In the genomic region with DNA sequence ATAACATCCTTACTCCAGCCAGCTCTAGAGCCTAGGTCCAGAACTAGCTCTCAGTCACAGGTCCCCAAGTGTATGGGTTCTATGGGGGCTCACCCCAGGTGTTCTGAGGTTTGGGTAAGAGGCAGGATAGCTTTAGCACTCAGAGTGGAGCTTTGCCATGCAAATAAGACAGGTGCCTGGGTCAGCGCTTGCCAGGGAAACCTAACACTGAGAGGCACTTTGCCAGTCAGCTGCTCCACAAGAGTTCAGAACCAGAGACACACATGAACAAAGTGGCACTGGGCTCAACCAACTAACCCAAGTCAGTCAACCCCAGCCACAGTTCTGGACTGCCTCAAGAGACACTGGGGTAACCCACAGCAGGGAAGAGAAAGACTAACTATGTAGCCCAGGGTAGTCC, we compare ENCODE assay signal across 24 mouse cellular contexts. TPM values are rescaled to one million over a fixed set of nuclear protein-coding genes. Genes with fewer than 3 reads are reported as not detected.
DNase-seq lines count a peak whose midpoint lies in the region; ATAC-seq and TF ChIP-seq lines count a peak whose summit lies in the region.
"Had no signal": no experiment of that assay in that cellular context is flagged by ENCODE, and none has a peak within 500 bp of the region (broad histone marks: within the 10 kb centered on the region; RNA-seq: fewer than 3 reads in every experiment).

No protein-coding gene starts in this region.

- 0 out of 2 replicates have a peak overlapping the region, but pooled peaks have one; percentile 3 for H3K27ac ChIP-seq in intestine, postnatal 0 days (ENCODE audit: low read depth, low read length)
- no peak overlapping the region for H3K27ac ChIP-seq in intestine, embryonic 15.5 days
- H3K27ac ChIP-seq: embryonic facial prominence, embryonic 10.5 days; embryonic facial prominence, embryonic 12.5 days; forebrain, embryonic 13.5 days; forebrain, embryonic 15.5 days had no signal

- H3K9ac ChIP-seq in intestine, postnatal 0 days (ENCODE audit: low read depth, low read length): no peak overlapping the region
- H3K9ac ChIP-seq in intestine, embryonic 15.5 days: no peak overlapping the region
- H3K9ac ChIP-seq: embryonic facial prominence, embryonic 12.5 days; forebrain, embryonic 13.5 days; forebrain, embryonic 15.5 days had no signal

- no peak for TF ChIP-seq CTCF in intestine, postnatal 0 days (IDR thresholded peaks at IDR 0.05; ENCODE audit: low read depth)

- 100% methylated on average over 1 of the region's 1 CpGs for WGBS in intestine, postnatal 0 days
- 94% methylated on average over 1 of the region's 1 CpGs for WGBS in intestine, embryonic 15.5 days

- H3K4me3 ChIP-seq in intestine, postnatal 0 days (ENCODE audit: low read depth, low read length): no peak overlapping the region
- H3K4me3 ChIP-seq in intestine, embryonic 15.5 days (replicated peaks): no peak overlapping the region
- H3K4me3 ChIP-seq: embryonic facial prominence, embryonic 10.5 days; embryonic facial prominence, embryonic 12.5 days; forebrain, embryonic 13.5 days; forebrain, embryonic 15.5 days had no signal

- intact Hi-C loops in gastrocnemius, postnatal 36 days (cut with DNase I): no loop called here

- H3K4me1 ChIP-seq in intestine, postnatal 0 days (replicated peaks; ENCODE audit: control insufficient read depth, insufficient read depth, low read length): no peaks in the 10 kb centered on the region
- no peaks in the 10 kb centered on the region for H3K4me1 ChIP-seq in intestine, embryonic 15.5 days (replicated peaks)
- H3K4me1 ChIP-seq: embryonic facial prominence, embryonic 10.5 days; embryonic facial prominence, embryonic 12.5 days; forebrain, embryonic 13.5 days; forebrain, embryonic 15.5 days had no signal

- no peak; the same call in 1 of the 2 replicates for ATAC-seq in intestine, postnatal 0 days
- ATAC-seq in intestine, embryonic 15.5 days: no peak
- ATAC-seq: activated CD4-positive, CD25-positive, alpha-beta regulatory T cell, adult 4 months; CD4-positive, CD25-positive, alpha-beta regulatory T cell, adult 4 months; forebrain, embryonic 13.5 days; forebrain, embryonic 15.5 days; Patski had no signal

- no peaks in the 10 kb centered on the region for H3K9me3 ChIP-seq in intestine, postnatal 0 days (ENCODE audit: control insufficient read depth)
- H3K9me3 ChIP-seq in intestine, embryonic 15.5 days: no peaks in the 10 kb centered on the region
- H3K9me3 ChIP-seq: embryonic facial prominence, embryonic 10.5 days; embryonic facial prominence, embryonic 12.5 days; forebrain, embryonic 13.5 days; forebrain, embryonic 15.5 days; G1E had no signal

- DNase-seq in gastrocnemius, adult 18-20 months (ENCODE audit: low spot score): peak; percentile 66
- no peak for DNase-seq in gastrocnemius, postnatal 10 days
- peak; percentile 35 to 56 for DNase-seq in gastrocnemius, adult 8-10 months (ENCODE audit: low spot score in 2 of 2)
- no peak for DNase-seq in gastrocnemius, postnatal 36 days
- DNase-seq: adrenal gland, adult 8-10 months; adrenal gland, postnatal 14 days; adrenal gland, postnatal 36 days; B cell, adult 2 months; cerebellum, adult 11-12 months; cerebellum, adult 2 months; cerebellum, adult 9-10 months; cerebellum, postnatal 10 days; cerebellum, postnatal 25 days had no signal

- no peaks in the 10 kb centered on the region for H3K27me3 ChIP-seq in intestine, postnatal 0 days (replicated peaks; ENCODE audit: control insufficient read depth, insufficient read depth, low read length)
- no peaks in the 10 kb centered on the region for H3K27me3 ChIP-seq in intestine, embryonic 15.5 days (replicated peaks)
- H3K27me3 ChIP-seq: CH12.LX; embryonic facial prominence, embryonic 12.5 days; forebrain, embryonic 13.5 days; forebrain, embryonic 15.5 days; Patski had no signal

- H3K36me3 ChIP-seq in intestine, postnatal 0 days (ENCODE audit: control insufficient read depth, insufficient read depth): peaks cover 86% of the 10 kb centered on the region
- H3K36me3 ChIP-seq in intestine, embryonic 15.5 days: peaks cover 64% of the 10 kb centered on the region

- H3K4me2 ChIP-seq in intestine, postnatal 0 days (replicated peaks; ENCODE audit: low read depth): no peak overlapping the region
- no peak overlapping the region for H3K4me2 ChIP-seq in intestine, embryonic 15.5 days (replicated peaks)
- H3K4me2 ChIP-seq: embryonic facial prominence, embryonic 12.5 days; forebrain, embryonic 13.5 days; forebrain, embryonic 15.5 days had no signal

RNA-seq across cellular contexts. Expression of a gene that starts 12.6 kb away (rescaled TPM):
- 1 to 10 TPM; 1.2 to 1.4 TPM for total RNA-seq in gastrocnemius, adult 18-20 months (2021)
- 1 to 10 TPM; 2.4 to 3.4 TPM for total RNA-seq in gastrocnemius, postnatal 10 days (2021)
- total RNA-seq in gastrocnemius, adult 8-10 months (2022): 1 to 10 TPM in 3 of 4 experiments, under 1 TPM in 1; 0.73 to 1.3 (median 1.1) TPM
- total RNA-seq in gastrocnemius, postnatal 36 days (2021): 1 to 10 TPM in 1 of 2 experiments, under 1 TPM in 1; 0.67 to 1.4 TPM
- 1.6 TPM in 2 replicates for polyA plus RNA-seq in intestine, postnatal 0 days (2015; fragmentation: Nextera tagmentation; extraction: Ambion mirVana)
- 2.8 and 2.9 TPM in 2 replicates for polyA plus RNA-seq in intestine, embryonic 15.5 days (2015; fragmentation: Nextera tagmentation; extraction: Ambion mirVana)
- polyA plus RNA-seq: G1E had no signal

RNA-seq across cellular contexts. Expression of a gene that starts 35.2 kb away (rescaled TPM):
- 10 to 100 TPM; 32.7 to 34.2 TPM for total RNA-seq in gastrocnemius, adult 18-20 months (2021)
- 10 to 100 TPM; 39.8 to 43.1 TPM for total RNA-seq in gastrocnemius, postnatal 10 days (2021)
- 10 to 100 TPM; 29.2 to 37.7 (median 33.5) TPM for total RNA-seq in gastrocnemius, adult 8-10 months (2022)
- 10 to 100 TPM; 27.3 to 28.3 TPM for total RNA-seq in gastrocnemius, postnatal 36 days (2021)
- polyA plus RNA-seq in intestine, postnatal 0 days (2015; fragmentation: Nextera tagmentation; extraction: Ambion mirVana): 5.6 and 7.3 TPM in 2 replicates
- polyA plus RNA-seq in intestine, embryonic 15.5 days (2015; fragmentation: Nextera tagmentation; extraction: Ambion mirVana): 16.8 and 17.2 TPM in 2 replicates

RNA-seq across cellular contexts. Expression of a gene that starts 35.6 kb away (rescaled TPM):
- 10 to 100 TPM; 20.0 to 21.4 TPM for total RNA-seq in gastrocnemius, adult 18-20 months (2021)
- 10 to 100 TPM; 28.6 to 31.3 TPM for total RNA-seq in gastrocnemius, postnatal 10 days (2021)
- total RNA-seq in gastrocnemius, adult 8-10 months (2022): 10 to 100 TPM; 23.5 to 24.3 (median 23.6) TPM
- total RNA-seq in gastrocnemius, postnatal 36 days (2021): 10 to 100 TPM; 18.9 to 19.5 TPM
- polyA plus RNA-seq in intestine, postnatal 0 days (2015; fragmentation: Nextera tagmentation; extraction: Ambion mirVana): 20.6 and 21.9 TPM in 2 replicates
- polyA plus RNA-seq in intestine, embryonic 15.5 days (2015; fragmentation: Nextera tagmentation; extraction: Ambion mirVana): 95.0 and 102 TPM in 2 replicates

RNA-seq across cellular contexts. Expression of a gene that starts 46.0 kb away (rescaled TPM):
- 1 to 10 TPM; 7.7 to 8.7 TPM for total RNA-seq in gastrocnemius, adult 18-20 months (2021)
- 1 to 10 TPM; 7.5 to 9.3 TPM for total RNA-seq in gastrocnemius, postnatal 10 days (2021)
- 1 to 10 TPM; 8.6 to 9.6 (median 9.3) TPM for total RNA-seq in gastrocnemius, adult 8-10 months (2022)
- 1 to 10 TPM; 7.3 TPM for total RNA-seq in gastrocnemius, postnatal 36 days (2021)
- polyA plus RNA-seq in intestine, postnatal 0 days (2015; fragmentation: Nextera tagmentation; extraction: Ambion mirVana): 8.3 and 8.7 TPM in 2 replicates
- polyA plus RNA-seq in intestine, embryonic 15.5 days (2015; fragmentation: Nextera tagmentation; extraction: Ambion mirVana): 21.5 and 22.2 TPM in 2 replicates

Comparison
In these comparisons a context has a peak if more than half of its experiments do, and no peak if none do; other contexts are left out.
1. DNase-seq: peak in gastrocnemius, adult 18-20 months (single experiment) and gastrocnemius, adult 8-10 months (2 of 2); none in gastrocnemius, postnatal 10 days (single experiment) and gastrocnemius, postnatal 36 days (0 of 2).